Mouse (Mus musculus) right cerebral cortex, postnatal 25 days (tissue): Measurements from ENCODE around the gene Agtpbp1.
"Not testable (repeated sequence)": the region's sequence is repeated elsewhere in the genome, so short reads cannot be mapped to it uniquely, and the experiment has no call there.

Experiments used
- DNase-seq: peaks from one replicate; pipeline ENCODE4 v3.0.0; 2022

Gene Agtpbp1

DNA sequence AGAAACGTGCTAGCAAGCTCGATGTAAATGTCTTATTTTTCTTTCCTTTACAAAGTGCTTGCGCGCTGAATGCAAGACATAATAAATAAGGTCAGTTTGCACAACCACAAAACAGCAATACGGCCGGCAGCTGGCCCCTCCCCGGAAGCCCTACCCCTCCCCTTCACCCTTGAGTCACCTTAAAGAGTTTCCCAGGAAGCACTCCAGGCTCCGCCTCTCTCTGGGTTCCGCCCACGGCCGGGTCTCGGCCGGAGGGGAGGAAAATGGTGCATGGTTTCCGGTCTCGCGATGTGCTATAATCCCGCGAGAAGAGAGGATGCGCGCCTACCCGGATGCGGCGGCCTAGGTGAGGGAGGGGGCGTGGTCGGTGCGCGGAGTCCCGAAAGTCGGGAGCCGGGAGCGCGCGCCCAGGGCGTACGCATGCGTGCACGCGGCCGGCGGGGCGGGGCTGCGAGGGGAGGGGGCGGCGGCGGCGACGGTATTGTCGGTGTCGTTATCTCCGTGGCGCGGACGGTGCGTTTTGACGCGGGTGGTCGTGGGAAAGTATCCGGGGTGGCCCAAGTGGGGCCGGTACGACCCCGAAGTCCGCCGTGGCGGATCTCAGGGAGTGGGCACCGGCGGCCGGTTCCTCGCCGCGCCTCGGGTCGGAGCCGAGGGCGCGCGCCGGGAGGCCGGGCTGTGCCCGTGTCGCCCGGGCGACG is at the start of gene Agtpbp1, which contains the start of gene Naa35:
Gene Agtpbp1 (minus strand): TSS at position 281 of the 701 bp plus-strand sequence.
Gene Naa35 (plus strand): TSS at position 313 of the 701 bp plus-strand sequence.
- DNase-seq: peak; percentile 99

DNA sequence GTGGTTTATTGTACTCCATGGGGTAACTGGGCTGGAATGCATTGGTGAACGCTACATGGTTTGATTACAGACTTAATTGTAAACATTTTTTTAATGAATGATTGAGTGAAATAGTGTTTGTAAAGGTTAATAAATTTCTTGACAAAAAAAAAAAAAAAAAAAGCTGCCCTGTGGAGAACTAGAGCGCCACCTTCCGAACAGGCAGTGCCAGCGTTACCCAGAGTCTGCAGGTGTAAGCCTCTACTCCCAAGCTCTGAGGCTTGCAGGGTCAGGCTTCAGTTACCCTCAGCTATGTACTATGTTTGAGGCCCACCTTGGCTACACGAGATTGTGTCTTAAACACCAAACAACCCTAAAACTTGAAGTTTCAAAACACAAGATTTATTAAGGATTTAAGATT is 49.6 kb upstream of the Agtpbp1 start:
- no peak for DNase-seq

DNA sequence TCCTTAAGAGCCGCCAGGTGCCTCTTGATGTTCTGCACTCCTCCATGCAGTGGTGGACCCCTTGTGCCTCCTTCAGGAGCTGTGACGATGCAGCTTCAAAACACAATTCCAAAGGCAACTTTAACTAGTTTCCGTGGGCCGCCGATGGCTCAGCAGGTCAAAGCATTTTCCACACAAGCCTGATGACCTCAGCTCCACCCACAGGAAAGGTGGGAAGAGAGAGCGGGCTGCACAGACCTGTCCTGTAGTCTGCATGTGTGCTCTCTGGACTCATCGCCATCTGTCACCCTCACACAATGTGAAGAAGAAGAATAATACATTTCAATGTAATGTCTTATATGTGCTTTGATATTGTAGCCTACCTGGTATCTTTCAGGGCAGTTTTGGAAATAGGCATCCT is 41.7 kb upstream of the Agtpbp1 start:
- DNase-seq: no peak

DNA sequence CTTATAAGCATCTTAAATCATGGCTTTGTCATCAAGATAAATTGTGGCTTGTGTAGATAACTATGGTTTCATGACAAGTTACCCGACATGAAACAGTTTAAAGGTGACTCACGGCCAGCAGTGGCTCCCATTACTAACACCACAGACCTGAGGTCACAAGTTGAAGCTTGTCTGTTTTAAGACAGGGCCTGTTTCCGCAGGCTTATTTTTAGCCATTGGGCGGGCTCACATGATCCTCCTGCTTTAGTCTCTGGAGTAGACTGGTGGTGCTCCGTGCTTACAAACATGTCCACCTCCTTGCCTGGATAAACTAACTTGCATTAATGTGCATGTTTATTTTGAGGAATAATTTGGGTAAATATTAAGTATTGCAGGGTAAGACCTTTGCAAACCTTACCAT is 39.9 kb upstream of the Agtpbp1 start:
- no peak for DNase-seq

DNA sequence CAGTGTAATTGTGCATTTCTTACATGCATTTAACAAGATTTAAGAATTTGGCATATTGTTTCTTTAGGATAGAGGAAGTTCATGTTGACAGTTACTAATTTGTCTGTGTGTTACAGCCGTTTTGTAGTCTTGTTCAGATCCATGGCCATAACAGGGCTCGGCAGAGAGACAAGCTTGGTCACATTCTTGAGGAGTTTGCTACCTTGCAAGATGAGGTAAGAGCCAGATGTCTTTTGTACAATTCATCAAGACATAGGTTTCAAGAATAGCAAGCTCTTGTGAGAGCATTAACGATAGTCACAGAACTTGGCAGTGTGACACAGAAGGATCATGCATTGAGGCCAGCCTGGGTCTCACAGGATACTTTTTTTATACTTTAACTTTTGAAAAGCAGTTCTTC is 39.4 kb upstream of the Agtpbp1 start:
- no peak for DNase-seq

DNA sequence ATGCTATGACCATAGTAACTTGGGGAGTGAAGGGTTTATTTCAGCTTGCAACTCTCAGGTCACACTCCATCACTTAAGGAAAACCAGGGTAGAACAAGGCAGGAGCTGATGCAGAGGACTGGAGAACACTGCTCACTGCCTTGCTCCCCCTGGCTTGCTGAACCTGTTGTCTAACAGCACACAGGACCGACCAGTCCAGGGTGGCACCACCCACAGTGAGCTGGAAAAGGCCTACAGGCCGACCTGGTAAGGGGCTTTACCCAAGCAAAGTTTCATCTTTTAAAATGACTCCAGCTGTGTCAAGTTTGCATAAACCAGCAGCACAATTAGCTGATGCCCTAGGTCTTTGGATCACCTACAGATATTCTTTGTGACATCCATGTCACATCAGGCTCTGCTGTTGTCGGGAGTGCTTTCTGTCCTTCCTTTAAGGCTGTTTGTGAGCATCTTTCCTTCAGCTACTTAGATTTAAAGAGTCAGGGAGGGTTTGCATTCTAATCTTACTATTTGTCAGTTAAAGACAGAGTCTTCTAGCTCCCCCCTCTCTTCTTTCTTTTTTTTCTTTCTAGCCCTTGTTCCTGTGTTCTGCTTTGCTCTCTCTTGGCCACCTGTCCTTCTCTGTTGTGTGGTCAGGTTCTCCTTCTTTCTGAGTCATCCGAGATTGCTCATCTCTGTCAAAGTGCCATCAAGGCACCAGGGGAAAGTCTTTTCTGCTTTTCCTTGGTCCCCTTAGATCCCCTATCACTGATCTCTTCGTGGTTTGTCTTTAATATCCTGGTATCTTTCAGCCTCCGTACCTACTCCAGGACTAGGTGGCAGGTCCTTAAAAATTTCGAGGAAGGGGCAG is 36.8 kb upstream of the Agtpbp1 start:
- no peak for DNase-seq

DNA sequence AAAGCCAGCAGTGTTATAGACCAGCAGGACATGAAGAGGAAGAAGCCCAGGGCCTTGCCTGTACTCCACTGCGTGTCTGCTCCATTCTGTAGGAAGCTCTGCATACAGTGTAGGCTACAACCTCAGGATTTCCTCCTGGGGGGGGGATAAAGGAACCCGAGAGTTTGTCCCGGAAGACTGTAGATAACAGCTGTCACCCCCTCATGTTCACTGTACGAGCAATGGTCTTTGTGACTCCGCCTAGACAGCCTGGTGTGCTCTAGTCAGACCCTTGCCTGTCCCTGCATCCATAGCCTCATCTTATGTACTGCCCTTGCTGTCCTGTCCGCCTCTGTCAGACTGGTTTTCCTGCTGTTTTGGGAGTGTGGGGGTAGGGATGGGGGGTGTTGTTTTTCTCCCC is 33.4 kb upstream of the Agtpbp1 start:
- no peak for DNase-seq

DNA sequence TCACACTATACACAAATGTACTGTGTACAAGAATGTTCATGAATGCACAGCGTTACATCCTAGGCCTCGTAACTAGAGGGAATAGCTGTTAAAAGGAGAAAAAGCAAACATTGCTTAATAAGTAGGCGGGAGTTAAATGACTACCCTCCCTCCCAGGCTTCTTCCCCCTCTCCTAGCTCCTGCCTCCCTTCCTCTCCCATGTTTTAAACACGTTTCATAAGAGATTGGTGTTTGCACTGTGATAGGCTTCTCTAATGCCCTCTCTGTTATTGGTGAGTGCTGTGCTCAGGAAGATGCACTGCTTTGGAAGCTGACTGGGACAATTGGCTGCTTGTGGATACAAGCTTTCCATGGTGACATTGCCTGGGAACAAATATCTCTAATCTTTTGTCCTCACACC is 30.5 kb upstream of the Agtpbp1 start:
- DNase-seq: no peak

DNA sequence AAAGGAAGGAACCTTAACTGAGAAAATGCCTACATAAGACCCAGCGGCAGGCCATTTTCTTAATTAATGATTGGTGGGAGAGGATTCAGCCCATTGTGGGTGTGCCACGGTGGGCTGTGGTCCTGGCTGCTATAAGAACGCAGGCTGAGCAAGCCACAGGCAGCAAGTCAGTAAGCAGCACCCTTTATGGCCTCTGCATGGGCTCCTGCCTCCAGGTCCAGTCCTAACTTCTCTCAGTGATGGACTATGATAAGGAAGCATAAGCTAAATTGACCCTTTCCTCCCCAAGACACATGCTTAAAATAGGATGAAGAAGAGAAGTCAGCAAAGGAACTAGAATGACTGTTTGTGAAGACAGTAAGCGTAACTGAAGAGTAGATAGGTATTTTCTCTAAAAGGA is 30.1 kb upstream of the Agtpbp1 start:
- no peak for DNase-seq

DNA sequence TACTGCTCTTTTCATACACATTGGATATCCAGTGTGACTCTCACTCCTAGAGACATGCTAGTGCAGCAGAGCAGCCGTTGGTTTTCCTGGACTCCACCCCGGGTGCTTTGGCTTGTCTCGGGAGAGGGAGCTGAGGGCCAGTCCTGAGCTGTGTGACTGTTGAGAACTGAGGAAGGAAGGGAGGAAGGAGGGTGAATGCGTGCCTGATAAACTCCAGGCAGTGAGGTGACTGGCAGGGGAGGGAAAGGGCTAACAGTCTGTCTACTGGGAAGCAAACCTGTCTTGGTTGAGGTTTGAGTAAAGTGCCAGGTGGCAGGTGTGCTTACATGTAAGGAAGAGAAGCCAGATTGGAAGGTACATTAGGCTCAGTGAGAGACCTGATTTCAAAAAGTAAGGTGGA is 28.8 kb upstream of the Agtpbp1 start:
- no peak for DNase-seq

DNA sequence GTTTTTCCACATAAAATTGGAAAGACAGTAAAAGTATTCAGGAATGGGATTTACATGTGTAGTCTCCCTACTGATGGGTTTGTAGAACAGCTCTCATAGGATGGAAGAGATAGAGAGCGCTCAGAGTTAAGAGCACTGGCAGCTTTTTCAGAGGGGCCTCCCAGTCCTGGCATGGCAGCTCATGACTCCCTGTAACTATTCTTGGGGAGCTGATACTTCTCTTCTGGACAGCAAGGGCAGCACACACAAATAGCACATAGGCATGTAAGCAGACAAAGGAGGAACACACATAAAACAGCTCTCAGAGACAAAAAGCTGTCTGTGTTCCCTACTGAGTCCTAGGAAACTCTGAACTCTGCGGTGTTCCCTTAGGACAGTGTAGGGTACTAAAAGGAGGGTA is 25.4 kb upstream of the Agtpbp1 start:
- DNase-seq: no peak

DNA sequence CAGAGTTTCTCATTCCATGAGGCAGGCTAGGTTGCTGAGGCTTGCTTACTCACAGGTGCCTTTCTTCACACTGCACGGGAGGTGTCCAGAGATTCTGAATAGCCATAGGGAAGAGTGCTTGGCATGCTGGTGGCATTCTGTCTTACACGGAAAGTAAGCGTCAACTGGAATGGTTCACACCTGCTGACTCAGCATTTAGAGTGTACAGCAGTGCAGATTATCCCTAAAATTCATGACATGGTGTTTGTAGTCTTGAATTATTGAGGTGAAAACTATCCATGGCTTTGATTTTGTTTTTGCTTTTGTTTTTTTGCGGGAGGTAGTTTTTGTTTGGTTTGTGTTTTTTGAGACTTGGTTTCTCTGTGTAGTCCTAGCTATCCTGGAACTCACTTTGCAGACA is 24.9 kb upstream of the Agtpbp1 start:
- DNase-seq: no peak

DNA sequence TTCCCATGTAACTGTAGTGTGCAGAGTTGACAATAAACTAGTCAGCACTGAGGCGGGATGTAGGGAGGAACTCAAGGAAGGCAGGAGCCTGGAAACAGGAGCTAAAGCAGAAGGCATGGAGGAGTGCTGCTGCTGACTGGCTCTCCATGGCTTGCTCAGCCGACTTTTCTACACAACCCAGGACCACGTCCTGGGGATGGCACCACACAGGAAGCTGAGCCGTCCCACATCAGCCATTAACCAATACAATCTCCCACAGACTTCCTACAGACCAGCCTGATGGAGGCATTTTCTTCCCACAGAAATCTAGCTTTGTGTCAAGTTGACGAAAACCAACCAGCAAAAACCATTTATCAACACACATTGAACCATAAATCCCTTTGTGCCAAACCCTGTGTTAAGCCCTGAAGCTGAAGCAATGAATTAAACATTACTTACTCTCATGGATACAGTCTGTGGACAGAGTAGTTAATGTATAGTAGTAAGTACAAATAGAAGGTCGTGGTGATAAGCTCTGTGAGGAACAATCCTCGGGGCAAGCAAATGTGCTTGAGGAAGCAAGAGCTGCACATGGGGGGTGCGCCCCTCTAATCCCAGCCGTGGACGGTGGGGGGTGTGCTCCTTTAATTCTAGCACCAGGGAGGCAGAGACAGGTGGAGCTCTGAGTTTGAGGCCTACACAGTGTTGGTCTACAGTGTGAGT is 20.3 kb upstream of the Agtpbp1 start:
- no peak for DNase-seq

DNA sequence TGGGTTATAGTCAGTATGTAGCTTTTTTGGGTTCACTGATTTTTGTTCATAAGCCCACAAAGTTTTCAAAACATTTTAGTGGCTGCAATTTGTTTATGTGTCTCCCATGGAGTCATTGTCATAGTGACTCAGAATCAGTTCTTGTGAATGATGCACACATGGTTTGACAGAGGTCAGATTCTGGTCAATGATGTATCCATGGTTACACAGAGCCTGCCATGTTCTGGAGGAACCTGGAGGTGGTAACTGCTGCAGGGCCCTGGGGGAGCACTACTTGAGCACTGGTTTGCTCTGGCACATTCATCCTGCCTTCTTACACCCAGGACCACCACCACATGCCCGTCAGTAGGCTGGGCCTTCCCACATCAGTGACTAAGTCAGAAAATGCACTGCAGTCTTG is 19.5 kb upstream of the Agtpbp1 start:
- DNase-seq: no peak

DNA sequence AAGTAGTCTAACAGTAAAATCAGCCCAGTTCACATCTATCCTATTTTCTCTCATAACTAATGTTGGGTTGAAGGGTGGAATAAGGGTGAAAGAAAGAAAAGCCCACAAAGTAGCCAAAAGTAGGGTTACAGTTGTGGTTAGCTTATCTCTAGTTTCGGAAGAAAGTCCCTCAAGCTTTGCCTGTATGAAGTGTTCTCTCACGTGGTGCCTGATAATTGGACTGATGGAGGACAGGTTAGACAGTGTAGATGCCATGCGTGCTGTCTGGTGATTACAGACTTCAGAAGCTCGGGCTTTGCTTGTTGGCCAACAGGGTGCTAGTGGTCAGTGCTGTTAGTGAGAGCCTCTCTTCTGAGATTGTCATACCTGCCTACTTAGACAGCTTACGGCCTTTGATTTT is 18.1 kb upstream of the Agtpbp1 start:
- no peak for DNase-seq

DNA sequence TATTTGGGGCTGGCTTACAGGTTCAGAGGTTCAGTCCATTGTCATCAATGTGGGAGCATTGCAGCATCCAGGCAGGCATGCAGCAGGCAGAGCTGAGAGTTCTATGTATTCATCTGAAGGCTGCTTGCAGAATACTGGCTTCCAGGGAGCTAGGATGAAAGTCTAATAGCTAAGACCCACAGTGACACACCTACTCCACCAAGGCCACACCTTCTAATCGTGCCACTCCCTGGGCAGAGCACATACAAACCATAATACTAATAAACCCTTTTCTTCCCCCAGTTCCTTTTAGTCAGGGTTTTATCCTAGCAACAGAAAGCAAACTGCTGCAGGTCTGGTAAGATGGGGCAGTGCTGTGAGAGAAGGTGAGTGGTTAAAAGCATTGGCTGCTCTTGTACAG is 7.6 kb upstream of the Agtpbp1 start:
- no peak for DNase-seq

DNA sequence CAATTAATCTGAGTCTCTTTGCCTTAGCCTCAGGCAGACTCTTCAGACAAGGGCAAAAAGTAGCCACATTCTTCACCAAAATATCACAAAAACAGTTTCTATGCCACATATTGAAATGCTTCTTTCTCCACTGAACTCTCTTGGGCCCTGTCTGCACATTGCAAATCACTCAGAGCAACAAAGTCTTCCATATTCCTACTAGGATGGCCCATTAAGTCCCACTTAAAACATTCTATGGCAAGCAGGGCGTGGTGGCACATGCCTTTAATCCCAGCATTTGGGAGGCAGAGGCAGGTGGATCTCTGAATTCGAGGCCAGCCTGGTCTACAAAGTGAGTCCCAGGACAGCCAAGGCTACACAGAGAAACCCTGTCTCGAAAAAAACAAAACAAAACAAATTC is 7.0 kb upstream of the Agtpbp1 start:
- DNase-seq: not testable (repeated sequence)

DNA sequence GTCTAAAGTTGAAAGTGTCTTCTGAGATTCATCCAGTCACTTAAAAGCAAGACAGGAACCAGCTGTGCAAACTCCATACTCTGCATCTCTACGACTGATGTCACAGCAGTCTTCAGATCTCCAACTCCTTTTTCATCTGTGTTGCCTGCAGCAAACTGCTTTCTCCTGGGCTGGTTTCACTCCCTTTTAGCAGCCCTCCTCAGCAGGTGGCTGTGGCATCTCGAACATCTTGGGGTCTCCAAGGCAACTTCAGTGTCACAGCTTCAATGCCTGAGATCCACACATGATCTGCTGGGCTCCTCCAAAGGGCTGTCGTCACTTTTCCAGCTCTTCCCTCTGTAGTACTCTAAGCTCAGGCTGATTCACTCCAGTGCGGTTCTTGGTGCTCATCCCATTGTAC is 5.7 kb upstream of the Agtpbp1 start:
- no peak for DNase-seq

DNA sequence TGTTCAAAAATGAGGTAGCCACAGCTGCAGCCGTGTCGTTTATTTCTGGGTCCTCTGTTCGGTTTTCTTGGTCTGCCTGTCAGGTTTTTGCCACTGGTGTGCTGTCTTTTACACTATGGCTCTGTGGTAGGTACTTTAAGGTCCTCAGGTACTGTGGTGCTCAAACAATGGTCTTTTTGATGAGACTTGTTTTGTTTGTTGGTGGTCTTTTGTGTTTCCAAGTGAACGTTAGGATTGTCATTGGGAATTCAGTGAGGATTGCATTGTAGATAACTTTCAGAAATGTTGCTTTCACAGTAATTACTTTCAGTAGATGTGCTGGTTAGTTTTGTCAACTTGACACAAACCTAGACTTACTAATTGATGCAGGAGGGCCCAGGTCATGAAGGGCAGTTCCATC is 4.6 kb upstream of the Agtpbp1 start:
- DNase-seq: no peak

DNA sequence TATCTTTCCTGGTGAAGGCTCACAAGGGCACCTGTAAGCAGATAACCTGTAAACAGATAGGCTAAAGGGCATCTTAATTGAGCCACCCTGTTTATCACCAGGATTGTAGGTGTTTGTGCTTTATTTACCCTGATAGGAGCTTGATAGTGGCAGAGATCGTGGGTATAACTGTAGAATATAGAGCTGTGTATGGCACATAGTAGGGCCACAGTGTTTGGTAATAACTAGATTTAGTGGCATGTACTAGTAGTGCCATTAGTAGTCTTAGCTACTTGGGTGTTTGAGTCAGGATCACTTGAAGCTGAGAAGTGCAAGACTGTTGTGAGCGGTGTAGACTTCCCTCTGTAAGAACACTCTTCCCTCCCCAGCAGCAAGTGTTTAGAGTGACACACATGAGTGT is 2.2 kb upstream of the Agtpbp1 start:
- DNase-seq: no peak

DNA sequence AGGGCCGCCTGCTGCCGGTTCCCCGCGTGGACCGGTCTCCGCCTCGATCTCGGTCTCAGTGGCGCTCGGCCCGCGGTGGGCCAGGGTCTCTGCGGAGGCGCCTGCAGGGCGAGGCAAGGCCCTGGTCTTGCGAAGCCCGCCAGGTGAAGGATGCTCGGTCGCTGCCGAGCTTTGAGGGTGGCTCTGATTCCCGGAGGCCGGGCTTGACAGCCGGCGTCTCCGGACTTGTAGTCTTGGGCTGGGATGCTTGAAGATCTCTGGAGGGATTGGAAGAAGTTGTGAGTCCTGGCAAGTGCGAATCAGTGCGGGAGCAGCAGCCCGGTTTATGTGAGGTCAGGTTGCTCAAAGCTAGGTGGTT is 600 bp upstream of the Agtpbp1 start:
- DNase-seq: no peak

DNA sequence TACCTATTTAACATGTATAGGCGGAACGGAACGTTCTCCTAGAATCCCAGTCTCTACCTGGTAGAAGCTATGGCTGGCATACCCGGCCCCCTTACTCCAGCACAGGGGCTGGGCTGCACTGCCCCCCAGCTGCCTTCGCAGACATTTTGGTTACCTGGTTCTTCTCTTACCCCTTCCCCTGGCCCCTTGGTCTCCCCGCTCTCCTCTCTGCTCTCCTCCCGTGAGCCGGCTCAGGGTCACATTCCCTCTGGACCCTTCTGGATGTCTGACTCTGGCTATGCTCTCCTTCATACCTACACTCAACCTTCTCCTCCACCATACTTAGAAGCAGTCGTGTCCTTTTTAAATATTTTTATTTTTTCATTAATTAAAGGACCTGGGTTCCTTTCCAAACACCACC is 546 bp downstream of the Agtpbp1 start:
- DNase-seq: peak; percentile 37

DNA sequence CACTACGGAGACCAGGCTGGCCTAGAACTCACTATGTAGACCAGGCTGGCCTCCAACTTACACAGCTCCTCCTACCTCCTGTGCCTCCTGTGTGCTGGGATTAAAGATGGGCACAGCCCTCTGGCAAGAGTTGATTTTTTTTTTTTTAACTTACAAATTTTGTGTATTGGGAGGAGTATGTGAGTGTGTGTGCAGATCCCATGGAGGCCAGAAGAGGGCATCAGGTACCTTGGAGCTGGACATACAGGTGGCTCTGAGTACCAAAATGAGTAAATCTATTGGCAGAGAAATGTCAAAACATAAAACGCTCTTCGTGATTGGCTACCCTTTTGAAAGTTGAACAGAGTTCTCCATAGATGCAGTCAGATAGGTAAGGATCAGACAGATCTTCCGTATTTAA is 4.1 kb downstream of the Agtpbp1 start:
- no peak for DNase-seq

DNA sequence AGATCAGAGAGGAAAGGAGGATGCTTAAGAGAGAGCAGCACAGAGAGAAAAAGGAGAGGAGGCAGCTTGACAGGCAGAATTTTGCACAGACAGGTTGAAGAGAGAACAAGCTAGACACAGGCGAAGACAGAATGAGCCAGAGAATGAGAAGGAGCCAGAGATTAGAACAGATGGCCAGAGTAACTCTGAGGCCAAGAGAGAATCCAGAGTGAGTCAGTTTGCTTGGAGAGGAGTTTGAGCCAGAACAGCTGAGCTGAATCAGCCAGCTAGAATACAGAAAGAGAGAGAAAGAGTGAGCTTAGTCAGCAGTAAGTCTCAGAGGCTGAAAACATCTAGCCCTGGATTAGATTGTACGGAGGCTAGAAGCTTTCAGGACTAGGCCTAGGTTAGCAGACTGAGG is 12.5 kb downstream of the Agtpbp1 start:
- peak; percentile 50 for DNase-seq
